Mouse (Mus musculus) liver, adult 2 months (tissue): ENCODE measurements around the gene Rab30.

ENCODE experiments used
- CTCF ChIP-seq: fragments of 200-500 bp; IDR thresholded peaks from 2 replicates; pipeline ENCODE4 v1.5.1; 2011; ENCODE audit warnings: low read depth, low read length, control low read depth
- POLR2A ChIP-seq: fragments of 200-500 bp; IDR thresholded peaks from 2 replicates; pipeline ENCODE4 v1.6.1; 2011; ENCODE audit warnings: low read length, control low read depth; ENCODE audit not compliant: insufficient read depth; ENCODE audit errors: extremely low read depth

DNA sequence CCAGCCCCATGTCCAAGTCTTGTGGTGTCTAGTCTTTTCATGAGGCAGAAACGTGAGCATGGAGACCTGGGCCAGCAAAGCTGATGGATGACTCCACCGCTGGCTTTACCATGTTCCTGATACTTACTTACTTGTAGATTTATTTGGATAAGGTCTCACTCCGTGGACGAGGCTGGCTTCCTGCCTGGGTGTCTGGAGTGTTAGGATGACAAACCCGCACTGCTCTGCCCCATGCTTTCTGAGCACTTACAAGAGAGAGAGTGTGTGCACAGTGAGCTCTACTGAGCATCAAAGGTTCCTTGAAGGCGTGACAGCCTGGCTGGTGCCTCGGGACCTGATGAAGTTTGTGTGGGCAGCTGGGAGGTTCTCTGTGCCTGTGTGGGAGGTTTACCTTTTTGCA, 27.5 kb downstream of the Rab30 start:
- TF ChIP-seq POLR2A (no peak), CTCF (no peak)
